Mouse (Mus musculus) monocyte, adult 5-6 weeks (primary cell): ENCODE measurements around the gene 2410015M20Rik. TPM values are rescaled to one million over a fixed set of nuclear protein-coding genes. Genes with fewer than 3 reads are reported as not detected.
A peak's percentile ranks its signal among the peaks of the same experiment; 100 is the strongest.
"Not testable (repeated sequence)": the region's sequence is repeated elsewhere in the genome, so short reads cannot be mapped to it uniquely, and the experiment has no call there.

Experiments used
- ATAC-seq: fragments of 153-309, 156-312 bp; replicated peaks from 2 replicates; pipeline ENCODE4 v1.8.0; 2017; ENCODE audit warnings: mild to moderate bottlenecking; ENCODE audit not compliant: low TSS enrichment, insufficient number of reproducible peaks, severe bottlenecking, poor library complexity, low FRiP score
- total RNA-seq: library from RNA; stranded (forward); fragments of 200-1000, 200-491, 200-594 nt; gene quantifications from 3 replicates; pipeline ENCODE4 v1.2.3, GENCODE M21; 2017

Gene 2410015M20Rik
- total RNA-seq, 1 experiment from 2014 or later, result 37.8 TPM

GRCm38 (mm10) chr17:56614391-56615135 is 5.0 kb upstream of the 2410015M20Rik start:
- ATAC-seq, result no peak

- ATAC-seq, result not testable (repeated sequence)
These were observed 4.3 kb upstream of the 2410015M20Rik start for GRCm38 (mm10) chr17:56613893-56614292.

DNA sequence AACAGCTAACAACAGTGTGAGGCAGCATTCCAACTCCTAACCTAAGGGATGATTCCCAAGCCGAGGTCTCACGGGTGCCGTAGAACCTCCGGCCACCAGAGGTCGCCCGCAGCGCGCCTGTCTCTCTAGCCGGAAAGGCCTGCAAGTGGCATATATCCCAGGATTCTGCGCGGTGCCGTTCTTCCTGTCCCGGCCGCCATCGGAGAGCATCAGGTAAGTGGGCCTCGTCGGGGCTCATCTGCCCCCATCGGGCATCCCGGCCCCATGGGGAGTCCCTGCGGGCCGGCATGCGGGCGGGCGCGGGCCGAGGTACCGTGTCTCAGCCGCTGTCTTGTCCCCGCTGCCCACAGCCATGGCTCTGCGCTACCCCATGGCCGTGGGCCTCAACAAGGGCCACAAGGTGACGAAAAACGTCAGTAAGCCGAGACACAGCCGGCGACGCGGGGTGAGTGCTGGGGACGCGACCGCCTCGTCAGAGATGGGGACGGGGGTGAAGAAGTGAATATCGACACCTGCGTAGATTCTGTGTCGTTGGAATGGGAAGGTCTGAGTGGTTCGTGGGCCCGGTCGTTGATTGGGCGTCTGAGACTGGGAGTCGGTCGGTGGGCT is 3.8 kb upstream of the 2410015M20Rik start, which contains the start of gene Rpl36:
TSS of gene Rpl36 (plus strand) at position 181 of the 609 bp plus-strand sequence.
- peak; percentile 75 for ATAC-seq

DNA sequence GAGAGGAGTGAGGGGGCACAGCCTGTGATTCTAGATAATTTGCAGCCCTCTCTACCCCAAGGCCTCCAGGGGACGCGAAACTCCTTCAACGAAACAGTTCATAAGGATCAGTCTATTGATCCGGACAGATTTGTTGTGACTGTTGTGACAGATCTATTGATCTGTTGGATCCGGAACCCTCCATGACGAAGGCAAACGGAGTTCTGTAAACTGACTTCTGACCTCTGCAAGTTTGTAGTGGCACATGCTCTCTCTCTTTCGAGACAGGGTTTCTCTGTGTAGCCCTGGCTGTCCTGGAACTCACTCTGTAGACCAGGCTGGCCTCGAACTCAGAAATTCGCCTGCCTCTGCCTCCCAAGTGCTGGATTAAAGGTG is 3.0 kb upstream of the 2410015M20Rik start:
- not testable (repeated sequence) for ATAC-seq

DNA sequence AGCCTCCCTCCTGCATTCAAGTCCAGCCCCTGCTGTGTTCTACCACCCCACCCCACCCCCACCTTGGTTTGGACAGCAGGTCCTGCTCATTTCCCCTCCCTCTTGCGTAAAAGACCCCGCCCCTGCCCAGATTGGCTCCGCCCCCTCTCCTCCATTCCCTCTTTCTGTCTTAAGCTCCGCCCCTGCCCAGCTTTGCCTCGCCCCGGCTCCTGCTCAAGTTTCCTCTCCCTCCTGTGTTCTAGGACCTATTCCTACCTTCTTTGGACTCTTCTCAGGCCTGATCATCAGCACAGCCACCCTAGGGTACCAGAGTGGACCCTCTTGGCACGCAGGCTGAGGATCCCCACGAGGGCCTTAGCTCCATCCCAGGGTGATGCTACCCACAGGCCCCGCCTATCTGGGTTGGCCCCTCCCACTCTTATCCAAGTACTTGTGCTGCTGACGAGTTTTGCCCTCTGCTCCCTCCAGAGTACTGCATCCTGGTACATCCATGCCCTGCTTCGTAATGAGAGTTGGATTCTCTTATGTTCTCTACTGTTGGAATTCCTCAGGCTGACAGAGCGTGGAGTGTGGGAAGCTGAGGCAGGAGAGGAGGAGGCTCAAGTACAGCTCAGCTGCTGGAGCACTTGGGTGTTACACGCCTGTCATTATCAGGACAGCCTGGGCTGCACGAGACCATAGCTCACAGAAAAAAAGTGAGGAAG is 2.4 kb upstream of the 2410015M20Rik start:
- ATAC-seq, result no peak

DNA sequence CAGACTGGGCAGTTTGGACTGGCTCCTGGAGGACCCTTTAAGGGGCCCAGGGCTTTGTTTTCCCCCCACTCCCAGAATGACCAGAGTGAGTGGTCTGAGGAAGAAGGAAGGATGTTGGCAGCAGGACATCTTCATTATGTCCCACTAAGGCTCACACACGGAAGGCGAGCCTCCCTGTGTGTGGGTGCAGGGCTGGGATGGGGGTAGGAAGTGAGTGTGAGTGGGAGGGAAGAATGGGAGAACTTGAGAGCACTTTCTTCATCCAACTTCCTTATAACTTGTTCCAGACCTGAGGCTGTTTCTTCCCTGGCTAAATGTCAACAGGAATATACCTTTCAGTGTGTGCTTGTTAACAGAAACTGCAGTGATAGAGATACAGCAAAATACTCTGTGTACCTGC is 1.8 kb upstream of the 2410015M20Rik start:
- ATAC-seq, result no peak

DNA sequence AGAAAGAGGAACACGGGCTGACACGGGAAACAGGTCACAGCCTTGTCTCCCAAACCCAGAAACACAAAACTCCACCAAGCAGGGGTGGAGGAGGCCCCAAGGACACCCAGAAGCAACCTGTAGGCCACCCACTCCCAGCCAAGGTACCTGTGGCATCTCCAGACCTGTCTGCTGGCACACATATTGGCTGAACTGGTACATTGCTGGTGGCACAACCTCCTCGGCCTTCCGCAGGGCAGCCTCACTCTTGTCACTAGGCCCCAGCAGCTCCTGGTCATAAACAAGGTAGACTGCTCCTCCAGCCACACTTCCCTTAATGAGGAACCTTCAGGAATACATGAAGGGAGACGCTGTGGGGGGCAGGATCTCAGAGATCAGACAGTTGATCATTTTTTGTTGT is 872 bp downstream of the 2410015M20Rik start:
- ATAC-seq, result no peak

- ATAC-seq, result no peak
These were observed 2.0 kb downstream of the 2410015M20Rik start for GRCm38 (mm10) chr17:56607521-56608062.

GRCm38 (mm10) chr17:56605431-56605830 is 4.1 kb downstream of the 2410015M20Rik start:
- no peak for ATAC-seq

- ATAC-seq, result no peak
These were observed 5.1 kb downstream of the 2410015M20Rik start for GRCm38 (mm10) chr17:56604422-56604821.

DNA sequence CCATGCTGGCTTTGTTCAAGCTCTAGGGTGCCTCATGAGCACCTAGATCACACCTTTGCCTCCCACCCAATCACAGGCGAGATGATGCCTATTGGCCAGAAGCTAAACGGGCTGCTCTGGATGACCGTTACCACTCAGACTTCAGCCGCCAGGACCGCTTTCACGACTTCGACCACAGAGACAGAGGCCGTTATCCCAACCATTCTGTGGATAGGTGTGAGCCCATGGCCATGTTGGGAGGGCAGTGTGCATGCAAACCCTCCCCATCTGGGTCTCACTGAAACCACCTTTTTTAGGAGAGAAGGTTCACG is 5.5 kb downstream of the 2410015M20Rik start:
- ATAC-seq, result no peak

GRCm38 (mm10) chr17:56603186-56604069 is 6.1 kb downstream of the 2410015M20Rik start:
- no peak for ATAC-seq

GRCm38 (mm10) chr17:56593527-56594271 is 15.9 kb downstream of the 2410015M20Rik start:
- no peak for ATAC-seq

GRCm38 (mm10) chr17:56592553-56592952 is 17.0 kb downstream of the 2410015M20Rik start:
- ATAC-seq, result no peak

- no peak for ATAC-seq
These were observed 20.6 kb downstream of the 2410015M20Rik start for GRCm38 (mm10) chr17:56588921-56589320.

DNA sequence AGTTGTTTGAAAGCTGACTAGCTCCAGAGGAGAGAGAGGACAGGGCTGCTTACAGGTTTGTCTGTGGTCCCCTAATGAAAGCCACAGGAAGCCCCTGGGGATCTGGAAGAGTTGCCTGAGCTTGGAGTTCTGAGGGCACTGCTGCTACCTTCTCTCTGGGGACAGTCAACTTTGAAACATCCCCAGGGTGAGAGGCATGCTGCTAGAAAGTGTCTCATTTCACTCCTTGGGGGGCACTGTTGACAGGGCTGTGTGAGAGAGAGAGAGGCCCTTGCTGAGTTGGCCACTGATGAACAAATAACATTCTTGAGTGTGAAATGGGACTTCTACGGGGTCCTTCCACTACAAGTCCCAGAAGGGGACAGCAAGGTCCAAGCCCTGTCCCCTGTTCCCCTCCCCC is 21.8 kb downstream of the 2410015M20Rik start:
- no peak for ATAC-seq

GRCm38 (mm10) chr17:56585171-56585821 is 24.3 kb downstream of the 2410015M20Rik start:
- ATAC-seq, result peak; percentile 20
